Mouse (Mus musculus): ENCODE results near the gene Gpa33. TPM values are rescaled to one million over a fixed set of nuclear protein-coding genes. Genes with fewer than 3 reads are reported as not detected.
"Not testable (repeated sequence)": the region's sequence is repeated elsewhere in the genome, so short reads cannot be mapped to it uniquely, and the experiment has no call there.

Gpa33 gene
- total RNA-seq, 2 experiments from 2014 or later, result not detected

- no peak for DNase-seq (ENCODE audit: low spot score in 2 of 2)
- intact Hi-C loops (cut with DNase I), result no loop called here
Measured at GRCm38 (mm10) chr1:166127719-166128118, 2.3 kb upstream of the Gpa33 start, which contains the start of gene Dusp27. Gene Dusp27 (minus strand): TSS chr1:166127922.

- DNase-seq (ENCODE audit: low spot score in 2 of 2), result no peak
- intact Hi-C loops (cut with DNase I), result no loop called here
Measured at GRCm38 (mm10) chr1:166128551-166128950, 1.5 kb upstream of the Gpa33 start.

GRCm38 (mm10) chr1:166132367-166132766 is 2.3 kb downstream of the Gpa33 start:
- no peak for DNase-seq (ENCODE audit: low spot score in 2 of 2)
- intact Hi-C loops (cut with DNase I), result no loop called here

GRCm38 (mm10) chr1:166135091-166135740 is 5.2 kb downstream of the Gpa33 start:
- intact Hi-C loops (cut with DNase I), result no loop called here
- no peak for DNase-seq (ENCODE audit: low spot score in 2 of 2)

GRCm38 (mm10) chr1:166137244-166137938 is 7.4 kb downstream of the Gpa33 start:
- intact Hi-C loops (cut with DNase I), result no loop called here
- DNase-seq (ENCODE audit: low spot score in 2 of 2), result no peak

- peak in 1 of 2 experiments; percentile 33 for DNase-seq (ENCODE audit: low spot score in 2 of 2)
- intact Hi-C loops (cut with DNase I), result no loop called here
Measured at GRCm38 (mm10) chr1:166138136-166138535, 8.1 kb downstream of the Gpa33 start.

- intact Hi-C loops (cut with DNase I), result no loop called here
- DNase-seq (ENCODE audit: low spot score in 2 of 2), result no peak
Measured at GRCm38 (mm10) chr1:166139113-166139512, 9.1 kb downstream of the Gpa33 start.

- intact Hi-C loops (cut with DNase I), result no loop called here
- DNase-seq (ENCODE audit: low spot score in 2 of 2), result no peak
Measured at GRCm38 (mm10) chr1:166139620-166140184, 9.7 kb downstream of the Gpa33 start.

- DNase-seq (ENCODE audit: low spot score in 2 of 2); intact Hi-C loops (cut with DNase I): not testable (repeated sequence)
Measured at GRCm38 (mm10) chr1:166141868-166142267, 11.8 kb downstream of the Gpa33 start.

- intact Hi-C loops (cut with DNase I), result no loop called here
- no peak for DNase-seq (ENCODE audit: low spot score in 2 of 2)
Measured at GRCm38 (mm10) chr1:166142369-166142768, 12.3 kb downstream of the Gpa33 start.

- intact Hi-C loops (cut with DNase I), result no loop called here
- no peak for DNase-seq (ENCODE audit: low spot score in 2 of 2)
Measured at GRCm38 (mm10) chr1:166146626-166147025, 16.6 kb downstream of the Gpa33 start.

GRCm38 (mm10) chr1:166147657-166148056 is 17.6 kb downstream of the Gpa33 start:
- no peak for DNase-seq (ENCODE audit: low spot score in 2 of 2)
- intact Hi-C loops (cut with DNase I), result no loop called here

GRCm38 (mm10) chr1:166149441-166149840 is 19.4 kb downstream of the Gpa33 start:
- no peak for DNase-seq (ENCODE audit: low spot score in 2 of 2)
- intact Hi-C loops (cut with DNase I), result no loop called here

- DNase-seq (ENCODE audit: low spot score in 2 of 2), result no peak
- intact Hi-C loops (cut with DNase I), result loop anchor here (5.0 to 10.0 kb wide), 2 partner anchors 298 to 485 kb away; no protein-coding TSS in a partner anchor
Measured at GRCm38 (mm10) chr1:166150035-166150434, 20.0 kb downstream of the Gpa33 start.

GRCm38 (mm10) chr1:166151341-166151740 is 21.3 kb downstream of the Gpa33 start:
- intact Hi-C loops (cut with DNase I), result loop anchor here (1.0 to 10.0 kb wide), 3 partner anchors 103 to 487 kb away; no protein-coding TSS in a partner anchor
- DNase-seq (ENCODE audit: low spot score in 2 of 2), result no peak

GRCm38 (mm10) chr1:166152034-166152433 is 22.0 kb downstream of the Gpa33 start:
- intact Hi-C loops (cut with DNase I), result loop anchor here (5.0 to 10.0 kb wide), 2 partner anchors 300 to 487 kb away; no protein-coding TSS in a partner anchor
- DNase-seq (ENCODE audit: low spot score in 2 of 2), result no peak

- peak; percentile 89 to 92 for DNase-seq (ENCODE audit: low spot score in 2 of 2)
- intact Hi-C loops (cut with DNase I), result loop anchor here (1.0 to 10.0 kb wide), 5 partner anchors 151 to 489 kb away; partner anchors contain the start of gene Pou2f1
Measured at GRCm38 (mm10) chr1:166153351-166154120, 23.5 kb downstream of the Gpa33 start.

GRCm38 (mm10) chr1:166154162-166155112 is 24.4 kb downstream of the Gpa33 start:
- intact Hi-C loops (cut with DNase I), result loop anchor here (5.0 to 10.0 kb wide), 2 partner anchors 302 to 490 kb away; no protein-coding TSS in a partner anchor
- peak; percentile 79 to 80 for DNase-seq (ENCODE audit: low spot score in 2 of 2)

- DNase-seq (ENCODE audit: low spot score in 2 of 2), result no peak
- intact Hi-C loops (cut with DNase I), result loop anchor here (10.0 kb wide), 1 partner anchor 490 kb away; no protein-coding TSS in a partner anchor
Measured at GRCm38 (mm10) chr1:166155113-166155494, 25.1 kb downstream of the Gpa33 start.

All from left cerebral cortex, postnatal 25 days (tissue).